Mouse (Mus musculus) heart, postnatal 10 days (tissue): ENCODE data around the gene Armc9. TPM values are rescaled to one million over a fixed set of nuclear protein-coding genes. Genes with fewer than 3 reads are reported as not detected.

Source experiments
- DNase-seq, 2 experiments: peaks; one replicate each; pipeline ENCODE4 v3.0.0; 2021
- intact Hi-C: fragments of 180-260 bp; cut with DNase I; formaldehyde crosslinking; loops from one replicate; pipeline ENCODE4 v1.15.1; 2025
- total RNA-seq, 2 experiments: library from RNA; stranded (reverse); gene quantifications; 2 replicates each; pipeline ENCODE4 v1.2.3; 2021

Gene Armc9
- total RNA-seq, 2 experiments from 2014 or later, result 5.2 to 5.7 TPM

DNA sequence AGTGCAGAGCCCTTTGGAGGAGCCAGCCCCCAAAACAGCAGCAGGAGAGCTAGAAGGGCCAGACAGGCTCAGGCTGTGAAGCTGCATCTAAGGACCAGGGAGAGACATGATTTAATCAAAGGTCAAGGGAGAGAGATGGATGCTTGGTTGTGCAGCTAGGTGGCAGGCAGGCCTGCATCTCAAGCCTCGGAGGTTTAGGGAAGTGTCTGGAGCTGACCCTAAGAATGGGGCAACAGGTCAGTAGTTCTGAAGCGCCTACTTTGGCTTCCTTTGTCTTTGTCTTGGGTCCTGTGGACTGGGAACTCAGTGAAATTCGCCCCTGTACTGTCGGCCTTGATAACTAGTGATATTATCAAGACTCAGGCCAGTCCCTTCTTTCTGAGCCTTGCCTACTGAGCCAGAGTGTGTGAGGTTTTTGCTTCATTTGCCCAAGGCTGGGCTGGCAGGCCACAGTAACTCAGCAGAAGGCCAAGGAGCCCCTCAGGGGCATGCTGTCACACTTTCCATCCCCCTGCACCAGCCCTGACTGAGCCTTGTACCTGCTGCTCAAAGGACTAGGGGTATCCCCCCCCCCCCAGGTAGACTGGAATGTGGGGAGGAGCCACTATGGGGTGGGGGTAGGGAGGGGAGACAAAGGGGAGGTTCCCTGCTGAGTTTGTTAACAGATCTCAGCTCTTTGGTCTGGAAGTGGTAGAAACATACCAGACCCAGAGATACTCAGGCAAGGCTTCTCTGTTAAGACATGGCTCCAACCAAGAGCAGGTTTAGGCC is 153.5 kb downstream of the Armc9 start:
- intact Hi-C loops, result no loop called here
- DNase-seq, result no peak

DNA sequence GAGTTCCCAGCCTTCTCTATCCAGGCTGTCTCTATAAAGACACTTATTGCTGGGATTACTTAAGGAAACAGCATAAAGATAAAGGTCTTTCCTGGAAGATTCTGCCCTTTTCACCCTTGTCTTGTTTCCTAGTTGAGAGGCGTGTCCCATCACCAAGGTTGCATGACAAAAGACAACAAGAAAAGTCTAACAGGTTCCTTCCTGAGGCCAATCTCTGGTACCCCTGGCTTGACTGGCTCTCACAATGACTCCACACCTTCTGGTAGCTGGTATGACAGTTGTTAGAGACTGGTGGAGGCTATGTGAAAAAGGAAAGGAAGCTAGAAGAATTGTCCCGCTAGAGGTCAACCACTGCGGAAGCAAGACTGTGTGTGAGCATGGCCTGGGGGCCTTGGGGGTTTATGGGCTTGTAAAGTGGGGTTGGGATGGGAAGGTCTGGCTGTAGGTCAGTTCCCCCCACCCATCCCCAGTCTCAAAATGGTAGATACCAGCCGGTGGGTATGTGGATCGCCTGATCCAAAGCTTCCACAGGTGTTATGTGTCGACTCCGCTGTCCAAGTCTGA is 154.8 kb downstream of the Armc9 start:
- DNase-seq, result no peak
- intact Hi-C loops, result no loop called here

DNA sequence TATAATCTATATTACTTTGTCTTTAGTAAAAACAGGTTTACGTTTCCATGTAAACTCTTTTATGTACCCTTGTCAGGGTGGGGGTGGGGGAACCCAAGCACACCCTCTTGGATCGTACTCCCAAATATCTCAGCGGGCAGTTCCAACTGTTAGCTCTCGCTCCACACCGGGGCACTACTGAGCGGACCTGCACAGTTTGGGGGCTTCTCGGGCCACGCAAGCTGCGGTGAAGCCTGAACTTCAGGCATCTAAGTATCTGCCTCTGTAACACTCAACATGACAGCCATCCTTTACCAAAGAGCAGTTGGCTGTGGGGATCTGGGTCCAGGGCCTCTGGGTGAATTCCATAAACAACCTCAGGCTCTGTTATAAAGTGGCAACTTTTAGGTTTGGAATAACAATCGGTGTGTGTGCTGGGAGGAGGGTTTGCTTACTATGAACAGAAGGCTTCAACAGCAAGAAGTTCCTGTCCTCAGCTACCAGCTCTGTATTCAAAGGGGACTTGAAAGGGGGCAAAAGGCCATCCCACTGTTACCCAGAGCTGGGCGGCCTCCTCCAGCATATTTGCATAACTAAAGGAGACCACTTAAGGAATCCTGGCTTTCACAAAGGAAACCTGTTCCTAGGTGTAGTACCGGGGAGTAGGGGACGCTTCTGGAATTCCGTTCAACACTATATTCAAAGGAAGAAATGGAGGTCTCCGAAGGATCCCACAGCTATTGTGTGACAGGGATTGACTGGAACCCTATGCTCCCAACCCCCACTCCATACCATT is 156.1 kb downstream of the Armc9 start:
- intact Hi-C loops, result no loop called here
- DNase-seq, result no peak

DNA sequence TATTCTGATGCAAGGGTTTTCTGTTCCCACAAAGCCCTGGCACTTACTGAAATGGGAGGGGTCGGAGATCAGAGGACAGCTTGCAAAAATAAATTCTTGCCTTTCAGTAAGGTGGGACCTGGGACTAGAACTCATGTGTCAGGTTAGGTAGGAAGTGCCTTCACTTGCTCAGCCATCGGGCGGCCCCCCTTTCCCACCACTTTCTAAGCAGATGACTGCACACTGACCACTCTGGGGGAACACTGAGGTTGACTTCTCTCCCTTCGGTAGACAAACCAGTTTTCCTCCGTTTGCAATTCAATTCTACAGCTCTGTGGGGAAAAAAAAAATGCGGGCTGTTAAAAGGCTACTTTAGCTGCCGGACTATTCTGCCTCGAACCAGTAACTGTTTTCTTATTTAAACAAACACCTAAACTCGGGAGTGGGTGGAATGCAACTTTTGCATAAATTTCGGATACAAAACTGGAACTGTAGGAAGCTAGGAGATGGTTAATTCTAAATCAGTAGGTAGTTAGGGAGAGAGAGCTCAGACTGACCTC is 157.0 kb downstream of the Armc9 start:
- intact Hi-C loops, result no loop called here
- DNase-seq, result no peak

DNA sequence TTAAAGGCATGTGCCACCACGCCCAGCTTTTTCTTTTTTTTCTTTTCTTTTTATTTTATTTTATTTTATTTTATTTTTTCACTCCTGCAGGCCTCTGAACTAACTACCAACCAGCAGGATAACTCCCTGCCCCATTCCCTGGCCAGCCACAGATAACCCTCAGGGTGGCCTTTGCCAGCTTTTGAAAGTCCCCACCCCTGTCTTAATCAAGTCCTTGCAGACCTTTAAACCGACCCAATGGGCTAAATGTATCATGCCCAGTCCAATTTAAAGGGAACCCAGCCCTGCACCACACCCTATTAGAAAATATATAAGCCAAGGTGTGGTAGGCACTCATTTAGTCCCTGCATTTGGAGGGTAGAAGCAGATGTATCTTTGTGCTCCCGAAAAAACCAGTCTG is 157.7 kb downstream of the Armc9 start:
- no peak for DNase-seq
- intact Hi-C loops, result no loop called here

GRCm38 (mm10) chr1:86313096-86313771 is 158.7 kb downstream of the Armc9 start:
- DNase-seq, result no peak
- intact Hi-C loops, result no loop called here

GRCm38 (mm10) chr1:86313772-86314125 is 159.2 kb downstream of the Armc9 start:
- intact Hi-C loops, result no loop called here
- peak in 1 of 2 experiments; percentile 25 for DNase-seq

GRCm38 (mm10) chr1:86320822-86321413 is 166.3 kb downstream of the Armc9 start:
- DNase-seq, result no peak
- intact Hi-C loops, result no loop called here

Other genes with a start within 250 kb of the Armc9 start
- gene 4933407L21Rik, start 226.3 kb upstream of the Armc9 start, total RNA-seq, result under 1 TPM in 1 of 2 experiments, not detected in 1; 0.17 TPM
- not detected for gene Gpr55, start 193.8 kb upstream of the Armc9 start, total RNA-seq
- not detected for gene Spata3, start 138.0 kb upstream of the Armc9 start, total RNA-seq
- not detected for gene 2810459M11Rik, start 108.9 kb upstream of the Armc9 start, total RNA-seq
- gene Psmd1, start 90.4 kb upstream of the Armc9 start, total RNA-seq, result 100 to 1,000 TPM; 113 to 118 TPM
- under 1 TPM in 1 of 2 experiments, not detected in 1; 0.35 TPM for gene Htr2b, start 42.8 kb upstream of the Armc9 start, total RNA-seq
- 1 to 10 TPM in 1 of 2 experiments, not detected in 1; 1.8 TPM for gene Gm21972, start 21.1 kb upstream of the Armc9 start, total RNA-seq
- under 1 TPM; 0.50 to 0.67 TPM for gene B3gnt7, start 148.1 kb downstream of the Armc9 start, total RNA-seq
- 100 to 1,000 TPM; 168 to 169 TPM for gene Ncl, start 204.6 kb downstream of the Armc9 start, total RNA-seq